In the genomic region with DNA sequence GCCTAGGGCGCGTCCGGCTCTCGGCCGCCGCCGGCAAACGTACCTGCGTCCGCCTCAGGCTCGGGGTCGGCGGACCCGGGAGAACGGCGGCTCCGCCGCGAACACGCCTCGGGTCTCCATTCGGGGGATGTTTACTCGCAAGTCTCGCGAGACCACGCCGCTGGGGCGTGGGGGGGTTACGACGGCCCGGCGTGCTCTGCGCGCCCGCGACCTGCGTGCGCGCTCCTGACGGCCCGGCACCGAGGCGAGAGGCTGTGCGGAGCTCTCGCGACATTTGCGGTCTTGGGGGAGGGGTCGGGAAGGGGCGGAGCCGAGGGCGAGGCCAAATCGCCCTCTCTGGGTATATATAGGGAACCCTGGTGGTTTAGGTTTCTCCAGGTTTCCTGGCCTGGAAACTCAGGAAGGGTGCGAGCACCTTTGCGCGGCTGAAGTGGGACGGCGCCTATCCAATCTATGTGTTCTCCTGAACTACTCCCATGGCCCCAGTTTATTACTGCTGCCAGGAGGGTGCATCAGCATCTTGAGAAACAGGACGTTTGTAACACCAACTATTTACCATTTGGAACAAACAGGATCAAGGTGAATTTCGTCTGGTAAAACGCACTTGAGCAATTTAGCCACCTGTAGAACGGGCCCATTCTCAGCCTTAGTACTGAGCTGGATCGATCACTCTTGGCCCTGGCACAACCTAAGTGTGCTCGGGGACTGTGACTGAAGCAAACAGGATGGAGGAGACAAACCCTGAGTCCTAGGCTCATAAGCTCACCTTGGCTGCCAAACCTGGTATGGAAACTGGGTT, we compare ENCODE assay signal across 8 mouse cellular contexts. TPM values are rescaled to one million over a fixed set of nuclear protein-coding genes. Genes with fewer than 3 reads are reported as not detected.
DNase-seq lines count a peak whose midpoint lies in the region; ATAC-seq and TF ChIP-seq lines count a peak whose summit lies in the region.

TSS of gene Mbtps1 (minus strand) at position 133 of the 799 bp plus-strand sequence.

- H3K4me2 ChIP-seq in embryonic facial prominence, embryonic 15.5 days (replicated peaks) = peak within 1 kb of the TSS; percentile 61
- H3K4me2 ChIP-seq in kidney, embryonic 14.5 days (replicated peaks; ENCODE audit: low read depth, low read length) = peak within 1 kb of the TSS; percentile 86
- H3K4me2 ChIP-seq in limb, embryonic 15.5 days = peak within 1 kb of the TSS; percentile 69

- H3K4me3 ChIP-seq in bone marrow, adult 2 months (replicated peaks; ENCODE audit: control insufficient read depth, low read depth, low read length) = peak within 1 kb of the TSS; percentile 99
- H3K4me3 ChIP-seq in embryonic facial prominence, embryonic 15.5 days (replicated peaks) = peak within 1 kb of the TSS; percentile 89
- peak within 1 kb of the TSS; percentile 84 for H3K4me3 ChIP-seq in kidney, embryonic 14.5 days (ENCODE audit: low read length)
- H3K4me3 ChIP-seq in limb, embryonic 15.5 days = peak within 1 kb of the TSS; percentile 81

- peak within 1 kb of the TSS; percentile 98 for H3K27ac ChIP-seq in bone marrow, adult 2 months (ENCODE audit: control insufficient read depth, insufficient read depth, low read depth, low read length, poor library complexity)
- H3K27ac ChIP-seq in embryonic facial prominence, embryonic 15.5 days (replicated peaks) = peak within 1 kb of the TSS; percentile 94
- peak within 1 kb of the TSS; percentile 81 for H3K27ac ChIP-seq in kidney, embryonic 14.5 days (ENCODE audit: low read depth, low read length)
- H3K27ac ChIP-seq in limb, embryonic 15.5 days = peak within 1 kb of the TSS; percentile 95

- TF ChIP-seq CTCF in bone marrow, adult 2 months (IDR thresholded peaks at IDR 0.05; ENCODE audit: control insufficient read depth, insufficient read depth, low read length) = no peak

- peak; percentile 97 for ATAC-seq in embryonic facial prominence, embryonic 15.5 days (ENCODE audit: insufficient number of reproducible peaks, low FRiP score, low TSS enrichment, low read depth)
- peak; percentile 97 for ATAC-seq in kidney, embryonic 14.5 days (ENCODE audit: low FRiP score, low TSS enrichment)
- peak; percentile 97 for ATAC-seq in limb, embryonic 15.5 days (ENCODE audit: insufficient number of reproducible peaks, low FRiP score, low TSS enrichment, low read depth)

- no peaks in the 10 kb centered on the region; the same call in 1 of the 2 replicates for H3K4me1 ChIP-seq in bone marrow, adult 2 months (ENCODE audit: control insufficient read depth, insufficient read depth, low read length)
- peaks cover 32% of the 10 kb centered on the region for H3K4me1 ChIP-seq in embryonic facial prominence, embryonic 15.5 days
- H3K4me1 ChIP-seq in kidney, embryonic 14.5 days (ENCODE audit: control insufficient read depth, insufficient read depth, low read length) = peaks cover 6% of the 10 kb centered on the region; the same call in 1 of the 2 replicates
- H3K4me1 ChIP-seq in limb, embryonic 15.5 days = peaks cover 43% of the 10 kb centered on the region

- peaks cover 20% of the 10 kb centered on the region for H3K36me3 ChIP-seq in embryonic facial prominence, embryonic 15.5 days
- H3K36me3 ChIP-seq in kidney, embryonic 14.5 days (ENCODE audit: control insufficient read depth, insufficient read depth, low read length) = peaks cover 16% of the 10 kb centered on the region
- peaks cover 22% of the 10 kb centered on the region for H3K36me3 ChIP-seq in limb, embryonic 15.5 days

- WGBS in bone marrow, adult 2 months = 3% methylated on average over 62 of the region's 63 CpGs
- 6% methylated on average over 63 of the region's 63 CpGs for WGBS in embryonic facial prominence, embryonic 15.5 days
- 8% methylated on average over 50 of the region's 63 CpGs for WGBS in kidney, embryonic 14.5 days
- 6% methylated on average over 53 of the region's 63 CpGs for WGBS in limb, embryonic 15.5 days

- DNase-seq in 416B (ENCODE audit: low read depth) = peak; percentile 97
- peak; percentile 98 for DNase-seq in heart, adult 9 months (ENCODE audit: low spot score in 2 of 2)
- DNase-seq in monocyte, adult 2 months (ENCODE audit: low read depth in 1 of 2, low spot score in 2 of 2) = peak; percentile 90 to 99
- DNase-seq in spleen, postnatal 36 days (ENCODE audit: low spot score in 2 of 2) = peak; percentile 96 to 97

- peak within 1 kb of the TSS; percentile 87 for H3K9ac ChIP-seq in embryonic facial prominence, embryonic 15.5 days
- H3K9ac ChIP-seq in kidney, embryonic 14.5 days (ENCODE audit: low read depth, low read length) = peak within 1 kb of the TSS; percentile 87
- peak within 1 kb of the TSS; percentile 77 for H3K9ac ChIP-seq in limb, embryonic 15.5 days

- H3K27me3 ChIP-seq in embryonic facial prominence, embryonic 15.5 days = no peaks in the 10 kb centered on the region
- no peaks in the 10 kb centered on the region for H3K27me3 ChIP-seq in kidney, embryonic 14.5 days (ENCODE audit: control insufficient read depth, insufficient read depth, low read length)
- no peaks in the 10 kb centered on the region for H3K27me3 ChIP-seq in limb, embryonic 15.5 days

- no peaks in the 10 kb centered on the region for H3K9me3 ChIP-seq in embryonic facial prominence, embryonic 15.5 days (replicated peaks)
- H3K9me3 ChIP-seq in kidney, embryonic 14.5 days (ENCODE audit: control insufficient read depth, low read length) = no peaks in the 10 kb centered on the region
- H3K9me3 ChIP-seq in limb, embryonic 15.5 days = no peaks in the 10 kb centered on the region

- TF ChIP-seq POLR2A in bone marrow, adult 2 months (IDR thresholded peaks at IDR 0.05; ENCODE audit: borderline replicate concordance, control insufficient read depth, low read depth, low read length) = 0 out of 2 replicates have a peak, but pooled peaks have one; percentile 44

RNA-seq across cellular contexts. Expression of gene Mbtps1, which starts in this region (rescaled TPM):
- 19.7 and 35.3 TPM in 2 replicates for polyA plus RNA-seq in bone marrow, adult 2 months (2011; ENCODE audit: insufficient read depth, insufficient read length, low replicate concordance, missing spikeins)
- polyA plus RNA-seq in embryonic facial prominence, embryonic 15.5 days (2015; fragmentation: Nextera tagmentation; extraction: Ambion mirVana) = 118 TPM in 2 replicates
- polyA plus RNA-seq in kidney, embryonic 14.5 days (2014; fragmentation: Nextera tagmentation; extraction: Ambion mirVana) = 66.4 and 131 TPM in 2 replicates
- polyA plus RNA-seq in limb, embryonic 15.5 days (2015; fragmentation: Nextera tagmentation; extraction: Ambion mirVana) = 122 and 126 TPM in 2 replicates

Comparison
In these comparisons a context has a peak if more than half of its experiments do, and no peak if none do; other contexts are left out.
1. Peak in every context shown above with its lines: DNase-seq, ATAC-seq, H3K4me3 ChIP-seq and H3K27ac ChIP-seq.